Mouse (Mus musculus): Measurements from ENCODE around the gene 1700014D04Rik.
"Not testable (repeated sequence)": the region's sequence is repeated elsewhere in the genome, so short reads cannot be mapped to it uniquely, and the experiment has no call there.

1700014D04Rik gene

DNA sequence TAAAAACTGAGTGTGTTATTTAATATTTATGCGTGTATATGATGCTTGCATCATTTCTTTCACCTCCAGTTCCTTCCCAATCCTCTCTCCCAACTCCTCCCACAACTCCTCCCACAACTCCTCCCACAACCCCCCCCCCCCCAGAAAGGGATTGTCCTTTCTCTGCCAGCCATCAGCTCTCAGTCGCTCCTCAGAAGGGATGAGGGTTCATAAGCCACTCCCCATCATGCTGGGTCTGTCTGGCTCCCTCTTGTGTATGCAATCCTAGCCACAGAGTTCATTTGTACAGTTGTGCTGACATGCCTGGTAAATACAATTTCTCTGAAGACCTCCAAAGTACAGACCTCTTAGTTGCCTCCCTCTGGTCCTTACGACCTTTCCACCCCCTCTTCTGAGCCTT, 11.4 kb downstream of the 1700014D04Rik start:
- DNase-seq (ENCODE audit: low spot score in 2 of 2), result no peak

DNA sequence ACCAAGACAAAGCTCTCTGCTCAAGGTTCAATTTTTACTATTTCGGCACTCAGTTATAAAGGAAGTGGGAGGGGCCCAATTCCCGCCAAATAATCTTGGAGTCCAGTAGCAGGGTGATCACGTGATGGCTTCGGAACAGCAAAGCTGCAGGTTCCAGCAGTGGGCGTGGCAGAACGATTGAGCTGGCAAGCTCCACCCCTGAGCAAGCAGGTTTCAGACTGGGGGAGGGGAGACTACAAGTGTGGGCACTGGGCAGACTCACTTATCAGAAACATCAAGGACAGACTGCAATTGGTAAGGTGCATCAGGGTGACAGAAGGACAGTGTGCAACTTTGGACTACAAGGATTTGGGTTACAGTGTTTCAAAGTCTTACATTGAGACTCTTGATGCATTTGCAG, 12.2 kb downstream of the 1700014D04Rik start:
- not testable (repeated sequence) for DNase-seq (ENCODE audit: low spot score in 2 of 2)

DNA sequence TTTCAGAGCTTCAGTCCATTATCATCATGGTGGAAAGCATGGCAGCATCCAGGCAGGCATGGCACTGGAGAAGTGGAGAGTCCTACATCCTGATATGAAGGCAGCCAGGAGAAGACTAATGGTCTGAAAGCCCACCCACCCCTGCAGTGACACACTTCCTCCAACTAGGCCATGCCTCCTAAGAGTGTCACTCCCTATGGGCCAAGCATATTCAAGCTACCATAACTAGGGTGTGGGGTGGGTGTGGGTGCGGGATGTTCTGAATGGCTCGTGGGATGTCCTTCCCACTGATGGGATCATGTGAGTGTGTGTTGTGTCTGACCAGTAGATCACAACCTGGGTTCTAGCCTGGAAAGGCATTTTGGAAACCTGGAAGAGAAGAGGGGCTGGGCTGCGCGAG, 12.6 kb downstream of the 1700014D04Rik start:
- DNase-seq (ENCODE audit: low spot score in 2 of 2), result no peak

DNA sequence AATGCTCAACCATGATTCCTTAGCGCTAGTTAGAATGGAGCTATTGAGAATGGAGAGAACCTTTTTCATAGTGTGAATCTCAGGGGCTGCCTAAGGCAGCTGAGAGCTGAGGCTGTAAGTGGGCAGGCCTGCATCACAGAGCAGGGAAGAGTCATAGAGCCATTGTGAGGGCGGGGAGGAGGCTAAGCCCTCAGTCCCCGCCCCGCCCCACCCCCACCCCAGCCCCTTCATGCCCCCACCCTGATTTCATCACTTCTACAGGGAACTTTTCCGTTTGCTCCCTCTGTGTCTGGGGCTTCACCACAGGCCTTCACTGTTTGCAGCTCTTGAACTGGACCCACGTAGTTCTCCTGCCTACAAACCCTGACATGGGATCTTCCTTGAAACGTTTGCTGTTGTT, 14.9 kb downstream of the 1700014D04Rik start, which contains the start of gene Spata31d1d:
Gene Spata31d1d, minus strand, starts transcription at position 101 of the 400 bp plus-strand sequence.
- no peak for DNase-seq (ENCODE audit: low spot score in 2 of 2)

DNA sequence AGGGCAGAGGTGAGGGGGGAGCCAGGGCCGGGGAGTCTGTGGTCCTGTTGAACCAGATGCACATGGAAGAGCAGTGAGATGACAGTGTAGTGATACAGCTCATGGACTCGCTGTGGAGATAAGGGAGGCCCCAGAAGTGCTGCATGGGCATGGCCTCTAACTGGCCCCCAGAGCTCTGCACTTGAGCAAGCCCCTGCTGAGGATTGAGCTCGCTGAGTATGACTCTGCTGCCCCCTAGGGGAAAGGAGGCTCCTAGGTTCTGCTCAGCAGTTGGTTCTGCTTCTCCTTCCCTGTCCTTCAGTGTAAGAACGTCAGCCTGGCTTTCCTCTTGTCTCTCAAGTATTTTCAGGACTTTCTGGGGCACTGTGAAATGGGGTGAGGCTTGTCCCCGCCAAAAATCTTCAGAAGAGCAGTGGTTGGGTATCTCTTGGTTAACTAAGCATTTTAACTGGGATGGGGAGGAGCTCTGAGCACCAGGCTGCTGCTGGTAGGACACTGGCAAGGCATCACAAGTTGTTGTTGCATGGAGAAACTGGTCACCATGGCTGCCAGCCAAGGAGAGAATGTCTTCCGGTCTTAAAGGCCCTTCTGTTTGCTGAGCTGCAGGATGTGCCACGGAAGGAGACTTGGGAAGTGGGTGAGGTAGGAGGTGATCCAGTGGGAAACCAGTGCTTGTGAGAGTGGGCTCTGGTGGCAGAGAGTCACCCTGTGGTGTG, 18.0 kb downstream of the 1700014D04Rik start:
- peak; percentile 65 to 69 for DNase-seq (ENCODE audit: low spot score in 2 of 2)

- DNase-seq (ENCODE audit: low spot score in 2 of 2), result no peak
These were observed 20.2 kb downstream of the 1700014D04Rik start for GRCm38 (mm10) chr13:59726139-59726867.

DNA sequence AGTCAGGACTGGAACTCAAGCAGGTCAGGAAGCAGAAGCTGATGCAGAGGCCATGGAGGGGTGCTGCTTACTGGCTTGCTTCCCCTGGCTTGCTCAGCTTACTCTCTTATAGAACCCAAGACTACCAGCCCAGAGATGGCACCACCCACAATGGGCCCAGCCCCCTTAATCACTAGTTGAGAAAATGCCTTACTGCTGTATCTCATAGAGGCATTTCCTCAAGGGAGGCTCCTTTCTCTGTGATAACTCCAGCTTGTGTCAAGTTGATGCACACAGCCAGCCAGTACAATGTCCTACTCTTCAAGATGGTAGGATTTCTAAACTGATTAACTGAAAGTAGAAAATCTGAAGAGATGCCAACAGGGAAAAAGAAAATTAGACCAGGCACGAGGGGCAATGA, 24.5 kb downstream of the 1700014D04Rik start:
- not testable (repeated sequence) for DNase-seq (ENCODE audit: low spot score in 2 of 2)

DNA sequence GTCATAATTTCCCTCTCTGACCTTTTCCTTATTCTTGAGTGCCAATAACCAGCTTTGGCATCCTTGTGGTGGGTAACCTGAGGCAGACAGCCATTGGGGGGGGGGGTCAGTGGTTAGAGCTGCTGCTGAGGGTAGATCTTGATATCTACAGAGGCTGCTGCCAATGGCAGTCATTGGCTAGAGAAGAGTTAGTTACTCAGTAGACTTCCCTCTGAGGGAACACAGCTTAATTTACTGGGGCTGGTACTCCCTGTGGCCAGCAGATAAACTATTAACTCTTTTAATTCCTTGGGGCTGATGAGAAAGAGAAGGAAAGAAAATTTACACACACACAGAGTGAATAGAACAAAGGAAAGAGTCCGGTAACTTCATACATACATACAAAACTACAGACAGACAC, 27.1 kb downstream of the 1700014D04Rik start:
- DNase-seq (ENCODE audit: low spot score in 2 of 2), result no peak

DNA sequence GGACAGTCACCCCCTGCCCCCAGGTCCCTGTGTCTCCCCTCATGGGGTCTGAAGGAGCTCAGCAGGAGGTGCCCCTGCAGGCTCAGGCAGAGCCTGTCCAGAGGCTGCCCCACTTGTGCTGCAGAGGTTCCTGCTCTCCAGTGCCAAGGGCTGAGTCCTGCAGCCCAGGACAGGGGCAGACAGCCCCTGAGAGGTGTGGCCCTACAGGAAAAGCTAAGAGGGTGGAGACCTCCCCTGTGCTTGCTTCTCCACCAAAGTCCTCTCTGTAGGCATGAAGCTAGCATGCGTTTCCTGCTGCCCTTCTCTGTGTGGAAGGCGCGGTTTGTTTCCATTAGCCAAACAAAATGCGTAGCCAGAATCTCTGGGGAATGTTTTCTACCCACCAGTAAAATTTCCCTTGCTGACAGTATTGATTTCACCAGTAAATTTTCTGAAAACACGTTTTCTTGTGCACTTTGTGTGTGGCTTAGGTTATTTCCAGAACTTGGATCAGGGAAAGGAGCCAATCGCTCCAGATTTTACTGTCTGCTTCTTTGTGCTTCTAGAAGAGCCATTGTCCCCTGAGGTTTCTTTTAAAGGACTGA, 27.6 kb downstream of the 1700014D04Rik start:
- DNase-seq (ENCODE audit: low spot score in 2 of 2), result not testable (repeated sequence)

DNA sequence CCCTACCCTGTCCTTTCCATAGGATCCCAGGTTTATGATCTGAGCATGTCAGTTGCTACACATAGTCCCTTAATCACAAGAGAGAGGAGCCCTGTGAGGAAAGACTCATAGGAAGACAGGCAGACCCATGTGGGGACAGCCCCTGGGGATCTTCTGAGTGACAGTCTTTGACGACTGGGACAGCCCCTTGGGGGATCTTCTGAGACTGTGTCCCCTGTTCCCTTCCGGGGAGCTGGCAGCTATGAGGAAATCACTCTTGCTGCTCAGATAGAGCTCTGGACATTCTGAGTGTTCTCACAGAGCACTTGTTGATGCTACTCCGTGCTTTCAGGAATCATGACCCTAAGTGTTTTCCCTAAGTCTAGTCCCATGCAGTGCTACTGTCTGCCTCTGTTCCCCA, 32.8 kb downstream of the 1700014D04Rik start:
- DNase-seq (ENCODE audit: low spot score in 2 of 2), result no peak

GRCm38 (mm10) chr13:59711984-59712383, 34.6 kb downstream of the 1700014D04Rik start, which contains the start of gene Spata31d1b:
Gene Spata31d1b (plus strand): TSS chr13:59712284.
- DNase-seq (ENCODE audit: low spot score in 2 of 2), result not testable (repeated sequence)

- no peak for DNase-seq (ENCODE audit: low spot score in 2 of 2)
These were observed 36.3 kb downstream of the 1700014D04Rik start, which contains the start of gene Spata31d1a for GRCm38 (mm10) chr13:59710230-59710629. Gene Spata31d1a (minus strand): TSS chr13:59710330.

DNA sequence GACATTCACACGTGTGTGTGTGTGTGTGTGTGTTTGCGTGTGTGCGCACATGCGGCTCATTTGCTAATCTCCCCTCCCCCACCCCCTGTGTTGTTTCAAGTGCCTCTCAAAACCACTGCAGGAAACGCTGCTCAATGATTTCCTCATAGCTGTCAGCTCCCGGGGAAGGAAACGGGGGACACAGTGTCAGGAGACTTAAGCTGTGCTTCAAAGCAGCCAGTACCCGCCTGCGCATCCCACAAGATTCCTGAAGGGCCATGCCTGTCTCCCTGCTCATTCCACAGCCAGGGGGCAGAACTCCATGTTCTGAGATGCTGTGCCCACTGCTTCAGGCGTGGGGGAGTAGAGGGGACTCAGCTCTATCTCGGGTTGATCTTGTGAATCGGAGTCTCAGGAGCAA, 42.0 kb downstream of the 1700014D04Rik start:
- DNase-seq (ENCODE audit: low spot score in 2 of 2), result no peak

DNA sequence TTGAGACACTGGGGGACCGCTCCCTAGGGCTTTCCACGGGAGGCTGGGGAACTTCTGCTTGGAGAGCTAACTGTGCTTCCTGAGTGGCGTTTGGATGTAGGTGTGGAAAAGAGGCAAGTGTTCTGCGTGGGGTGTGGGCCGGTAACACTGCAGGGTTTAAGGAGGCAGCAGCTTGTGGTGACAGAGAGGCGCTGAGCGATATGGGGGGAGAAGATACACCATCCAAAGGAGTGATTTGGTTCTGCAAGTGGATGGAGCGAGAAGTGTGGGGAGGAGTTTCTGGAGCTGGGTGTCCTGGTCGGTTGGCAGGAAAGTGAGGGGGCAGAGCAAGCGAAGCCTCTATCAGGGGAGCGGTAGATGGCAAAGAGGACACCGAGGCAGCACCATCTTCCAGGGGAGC, 43.0 kb downstream of the 1700014D04Rik start:
- no peak for DNase-seq (ENCODE audit: low spot score in 2 of 2)

GRCm38 (mm10) chr13:59700137-59700536, 46.4 kb downstream of the 1700014D04Rik start:
- not testable (repeated sequence) for DNase-seq (ENCODE audit: low spot score in 2 of 2)

DNA sequence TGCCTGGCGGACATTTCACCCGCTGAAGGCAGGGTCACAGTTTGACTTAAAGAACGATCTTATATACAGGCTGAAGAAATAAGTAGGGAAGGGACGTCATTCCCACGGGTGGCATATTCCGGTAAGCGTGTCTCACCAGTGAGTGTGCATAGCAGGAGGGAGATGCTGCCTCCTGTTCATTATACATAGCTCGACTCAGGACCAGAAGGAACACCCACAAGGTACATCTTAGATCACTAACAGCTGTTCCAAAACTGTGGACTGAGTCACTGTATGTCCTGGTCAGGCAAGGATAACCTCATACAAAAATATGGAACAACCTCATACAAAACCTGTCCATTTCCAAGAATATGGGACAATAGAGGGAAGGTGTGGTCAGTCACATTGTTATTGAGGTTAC, 47.4 kb downstream of the 1700014D04Rik start:
- DNase-seq (ENCODE audit: low spot score in 2 of 2), result no peak

DNA sequence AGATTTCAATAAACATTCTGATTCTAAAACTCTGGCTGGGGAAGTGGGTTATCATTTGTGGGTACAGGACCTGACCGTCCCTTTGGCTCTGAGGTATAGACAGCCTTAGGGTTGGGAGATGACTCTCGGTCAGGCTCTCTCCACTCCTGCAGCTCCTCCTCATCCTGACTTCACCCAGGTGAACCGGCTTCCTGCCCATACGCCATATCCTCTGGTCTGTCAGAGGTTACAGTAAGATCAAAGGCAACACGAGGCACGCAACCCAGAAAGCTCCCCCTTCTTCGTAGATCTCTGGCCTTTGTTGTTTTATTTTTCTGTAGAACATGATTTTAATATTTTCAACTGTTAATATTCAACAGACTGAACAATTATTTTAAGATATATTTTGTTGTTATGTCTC, 50.8 kb downstream of the 1700014D04Rik start:
- DNase-seq (ENCODE audit: low spot score in 2 of 2), result no peak

DNA sequence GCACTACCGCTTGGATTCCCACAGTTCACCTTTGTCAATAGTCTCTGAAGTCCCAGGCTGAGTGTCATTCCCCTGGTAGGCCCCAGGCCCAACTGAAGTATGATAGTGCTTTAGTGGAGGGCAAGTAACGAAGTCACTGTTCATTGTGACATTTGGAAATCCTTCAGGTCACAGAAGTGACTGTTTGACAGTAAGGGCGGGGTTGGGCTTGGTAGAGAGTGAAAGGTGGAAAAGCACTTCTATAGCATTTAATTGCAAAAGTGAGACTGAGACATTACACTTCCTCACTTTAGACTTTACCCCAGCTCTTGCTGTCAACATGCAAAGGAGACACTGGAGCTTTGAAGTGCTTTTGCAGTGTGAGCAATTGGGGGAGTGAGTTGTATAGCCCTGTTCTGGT, 52.5 kb downstream of the 1700014D04Rik start, which contains the start of gene 4921517D22Rik:
Gene 4921517D22Rik, minus strand, starts transcription at position 101 of the 400 bp plus-strand sequence.
- DNase-seq (ENCODE audit: low spot score in 2 of 2), result no peak

- DNase-seq (ENCODE audit: low spot score in 2 of 2), result no peak
These were observed 55.1 kb downstream of the 1700014D04Rik start for GRCm38 (mm10) chr13:59691478-59691877.

All from urinary bladder, postnatal 36 days (tissue).